Mouse (Mus musculus): ENCODE results near the gene Upk3a. TPM values are rescaled to one million over a fixed set of nuclear protein-coding genes. Genes with fewer than 3 reads are reported as not detected.
A peak's percentile ranks its signal among the peaks of the same experiment; 100 is the strongest.

The Upk3a gene
- 1.1 and 2.2 TPM in 2 replicates for total RNA-seq (2014; rRNA removed)
- polyA plus RNA-seq (2015; fragmentation: Nextera tagmentation; extraction: Ambion mirVana), result 1.3 and 1.4 TPM in 2 replicates

DNA sequence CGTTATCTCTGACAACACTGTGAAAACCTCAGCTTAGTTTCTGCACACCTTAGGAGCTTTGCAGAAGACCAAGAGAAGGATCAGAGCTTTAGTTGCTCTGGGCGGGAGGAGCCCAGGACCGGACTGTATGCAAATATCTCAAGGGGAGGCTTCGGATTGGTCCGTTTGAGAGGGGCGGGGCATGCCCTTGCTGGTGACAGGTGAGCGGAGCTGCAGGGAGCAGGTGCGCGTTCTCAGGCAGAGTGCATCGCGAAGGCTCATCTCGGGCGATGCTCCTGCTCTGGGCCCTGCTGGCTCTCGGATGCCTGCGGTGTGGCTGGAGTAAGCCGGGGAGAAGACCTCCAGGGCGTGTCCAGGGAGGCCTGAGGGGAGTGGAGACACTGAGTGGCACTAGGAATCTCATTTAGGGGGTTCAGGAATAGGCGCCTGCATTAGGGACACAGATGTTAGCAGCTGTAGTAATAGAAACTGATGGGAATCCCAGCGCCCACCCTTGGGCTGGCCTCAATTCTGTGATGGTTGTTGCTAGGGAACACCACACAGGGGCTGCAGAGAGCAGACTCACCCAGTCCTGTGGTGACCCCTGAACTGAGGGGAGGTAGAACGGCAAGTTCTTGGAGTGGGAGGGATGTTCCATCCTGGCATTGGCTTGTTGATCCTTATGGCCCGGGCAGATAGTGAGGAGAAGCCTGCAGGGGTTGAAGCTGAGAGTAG lies at the start of gene Upk3a:
Gene Upk3a (plus strand): TSS at position 191 of the 714 bp plus-strand sequence.
- no peak within 1 kb of the TSS for H3K9ac ChIP-seq
- WGBS, result 9% methylated on average over 21 of the region's 21 CpGs
- TF ChIP-seq CTCF (IDR thresholded peaks at IDR 0.05; ENCODE audit: low read depth), result no peak
- H3K27me3 ChIP-seq (ENCODE audit: insufficient read depth, low read length), result no peaks in the 10 kb centered on the region
- ATAC-seq (0 out of 2 replicates have a peak, but pooled peaks have one; percentile 25), DNase-seq (no peak)
- H3K4me1 ChIP-seq (ENCODE audit: insufficient read depth), result 0 out of 2 replicates have a peak, but pooled peaks cover 7% of the 10 kb centered on the region
- H3K9me3 ChIP-seq (ENCODE audit: low read length), result no peaks in the 10 kb centered on the region
- no peak within 1 kb of the TSS for H3K4me3 ChIP-seq (ENCODE audit: low read depth, low read length)
- peak within 1 kb of the TSS; percentile 27 for H3K4me2 ChIP-seq (ENCODE audit: low read depth)
- H3K36me3 ChIP-seq (ENCODE audit: insufficient read depth), result no peaks in the 10 kb centered on the region
- peak within 1 kb of the TSS; percentile 67 for H3K27ac ChIP-seq (ENCODE audit: low read depth, low read length)

DNA sequence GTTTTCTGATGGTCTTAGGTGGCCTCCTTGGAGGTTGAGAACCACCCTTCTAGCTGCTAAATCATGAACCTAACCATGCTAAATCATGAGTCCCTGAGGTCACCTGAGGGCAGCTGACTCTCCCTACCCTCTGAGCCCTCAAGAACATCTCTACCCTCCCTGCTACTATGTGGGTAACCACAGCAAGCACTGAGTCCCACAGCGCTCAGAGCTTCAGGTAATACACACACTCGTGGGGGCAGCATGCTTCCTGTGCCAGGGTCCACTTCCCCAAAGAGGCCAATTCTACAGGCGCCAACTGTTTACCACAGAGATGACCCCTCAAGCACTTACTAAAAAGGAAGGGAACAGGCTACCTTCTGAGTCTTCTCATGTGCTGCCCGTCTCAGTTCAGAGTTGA lies 48.4 kb upstream of the Upk3a start:
- H3K27ac ChIP-seq (ENCODE audit: low read depth, low read length), result no peak overlapping the region
- no peak for ATAC-seq
- H3K36me3 ChIP-seq (ENCODE audit: insufficient read depth), result 0 out of 2 replicates have a peak, but pooled peaks cover 12% of the 10 kb centered on the region
- H3K27me3 ChIP-seq (ENCODE audit: insufficient read depth, low read length), result no peaks in the 10 kb centered on the region
- no peak overlapping the region for H3K4me2 ChIP-seq (ENCODE audit: low read depth)
- no peak overlapping the region for H3K9ac ChIP-seq
- H3K9me3 ChIP-seq (ENCODE audit: low read length), result no peaks in the 10 kb centered on the region
- no peak overlapping the region for H3K4me3 ChIP-seq (ENCODE audit: low read depth, low read length)
- no peak for TF ChIP-seq CTCF (IDR thresholded peaks at IDR 0.05; ENCODE audit: low read depth)
- DNase-seq, result no peak
- 0 out of 2 replicates have a peak, but pooled peaks cover 3% of the 10 kb centered on the region for H3K4me1 ChIP-seq (ENCODE audit: insufficient read depth)
- WGBS, result 92% methylated on average over 4 of the region's 4 CpGs

- TF ChIP-seq CTCF (IDR thresholded peaks at IDR 0.05; ENCODE audit: low read depth), result no peak
- H3K4me2 ChIP-seq (ENCODE audit: low read depth), result no peak overlapping the region
- H3K4me1 ChIP-seq (ENCODE audit: insufficient read depth), result 0 out of 2 replicates have a peak, but pooled peaks cover 4% of the 10 kb centered on the region
- DNase-seq (no peak), ATAC-seq (peak; percentile 54)
- 0 out of 2 replicates have a peak, but pooled peaks cover 12% of the 10 kb centered on the region for H3K36me3 ChIP-seq (ENCODE audit: insufficient read depth)
- no peaks in the 10 kb centered on the region for H3K9me3 ChIP-seq (ENCODE audit: low read length)
- H3K27ac ChIP-seq (ENCODE audit: low read depth, low read length), result peak overlapping the region; percentile 40; the same call in 1 of the 2 replicates
- no peak overlapping the region for H3K9ac ChIP-seq
- no peak overlapping the region for H3K4me3 ChIP-seq (ENCODE audit: low read depth, low read length)
- WGBS, result 36% methylated on average over 8 of the region's 8 CpGs
- no peaks in the 10 kb centered on the region for H3K27me3 ChIP-seq (ENCODE audit: insufficient read depth, low read length)
These were observed 43.9 kb upstream of the Upk3a start for GRCm38 (mm10) chr15:84972860-84973543.

- Histone ChIP-seq H3K4me3 (ENCODE audit: low read depth, low read length) (no peak overlapping the region), H3K36me3 (ENCODE audit: insufficient read depth) (peaks cover 14% of the 10 kb centered on the region; the same call in 1 of the 2 replicates), H3K4me2 (ENCODE audit: low read depth) (no peak overlapping the region), H3K4me1 (ENCODE audit: insufficient read depth) (0 out of 2 replicates have a peak, but pooled peaks cover 4% of the 10 kb centered on the region), H3K9ac (no peak overlapping the region), H3K27ac (ENCODE audit: low read depth, low read length) (no peak overlapping the region), H3K9me3 (ENCODE audit: low read length) (no peaks in the 10 kb centered on the region), H3K27me3 (ENCODE audit: insufficient read depth, low read length) (no peaks in the 10 kb centered on the region)
- no peak for TF ChIP-seq CTCF (IDR thresholded peaks at IDR 0.05; ENCODE audit: low read depth)
- DNase-seq (no peak), ATAC-seq (peak; percentile 72)
- 17% methylated on average over 3 of the region's 3 CpGs for WGBS
These were observed 43.4 kb upstream of the Upk3a start for GRCm38 (mm10) chr15:84973544-84973871.

DNA sequence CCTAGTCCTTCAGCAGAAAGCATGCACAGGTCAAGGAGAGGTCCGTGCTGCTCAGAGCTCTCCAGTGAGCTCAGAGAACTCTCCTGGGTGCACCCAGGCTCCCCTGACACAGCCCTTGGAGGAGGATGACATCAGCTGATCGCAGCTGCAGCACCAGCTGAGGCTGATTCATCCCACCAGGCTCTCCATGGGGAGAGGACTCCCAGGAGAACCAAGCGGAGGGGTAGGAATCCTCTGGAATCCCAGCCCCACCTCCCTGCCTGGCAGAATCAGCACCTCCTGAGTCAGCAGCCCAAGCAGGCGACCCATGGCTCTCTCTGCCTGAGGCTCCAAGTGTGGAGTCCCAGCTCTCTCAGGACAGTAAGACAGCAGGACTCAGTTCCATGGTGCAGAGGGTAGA lies 41.2 kb upstream of the Upk3a start:
- 44% methylated on average over 4 of the region's 4 CpGs for WGBS
- Histone ChIP-seq H3K27me3 (ENCODE audit: insufficient read depth, low read length) (no peaks in the 10 kb centered on the region), H3K4me1 (ENCODE audit: insufficient read depth) (0 out of 2 replicates have a peak, but pooled peaks cover 4% of the 10 kb centered on the region), H3K36me3 (ENCODE audit: insufficient read depth) (peaks cover 3% of the 10 kb centered on the region; the same call in 1 of the 2 replicates), H3K4me3 (ENCODE audit: low read depth, low read length) (no peak overlapping the region), H3K4me2 (ENCODE audit: low read depth) (no peak overlapping the region), H3K9me3 (ENCODE audit: low read length) (no peaks in the 10 kb centered on the region), H3K27ac (ENCODE audit: low read depth, low read length) (no peak overlapping the region), H3K9ac (no peak overlapping the region)
- no peak for TF ChIP-seq CTCF (IDR thresholded peaks at IDR 0.05; ENCODE audit: low read depth)
- no peak for DNase-seq
- peak; percentile 56 for ATAC-seq

DNA sequence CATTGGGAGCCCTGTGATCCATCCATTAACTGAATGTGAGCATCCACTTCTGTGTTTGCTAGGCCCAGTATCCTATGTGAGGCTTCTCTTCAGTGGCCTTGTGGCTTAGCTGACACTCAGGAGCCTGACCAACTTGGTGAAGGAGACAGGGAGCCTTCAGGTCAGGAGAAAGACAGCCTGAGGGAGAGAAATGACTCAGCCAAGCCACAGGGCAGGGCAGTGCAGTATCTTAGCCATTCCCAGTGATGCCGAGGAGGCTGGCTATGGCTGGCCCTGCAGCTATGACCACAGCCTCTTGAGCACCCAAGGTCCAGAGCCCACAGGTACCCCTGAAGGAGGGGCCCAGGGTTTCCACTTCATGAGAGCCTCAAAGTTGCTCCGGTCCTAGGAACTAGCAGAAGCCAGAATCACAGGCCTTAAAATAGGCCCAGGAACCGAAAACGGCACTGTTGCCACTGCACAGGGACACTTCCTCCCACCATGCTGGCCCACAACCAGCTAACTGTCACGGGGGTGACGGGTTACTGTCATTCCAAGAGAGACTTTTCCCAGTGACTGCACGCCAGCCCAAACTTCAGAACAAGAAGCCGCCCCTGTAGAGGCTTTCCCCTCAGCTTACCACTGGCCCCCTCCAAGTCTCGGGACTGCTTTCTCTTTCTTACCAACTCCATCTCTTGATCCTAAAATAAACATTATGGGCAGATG lies 35.2 kb upstream of the Upk3a start:
- Histone ChIP-seq H3K9ac (no peak overlapping the region), H3K4me3 (ENCODE audit: low read depth, low read length) (no peak overlapping the region), H3K4me1 (ENCODE audit: insufficient read depth) (peaks cover 18% of the 10 kb centered on the region), H3K9me3 (ENCODE audit: low read length) (no peaks in the 10 kb centered on the region), H3K36me3 (ENCODE audit: insufficient read depth) (peaks cover 3% of the 10 kb centered on the region; the same call in 1 of the 2 replicates), H3K27me3 (ENCODE audit: insufficient read depth, low read length) (no peaks in the 10 kb centered on the region), H3K27ac (ENCODE audit: low read depth, low read length) (no peak overlapping the region), H3K4me2 (ENCODE audit: low read depth) (no peak overlapping the region)
- no peak for DNase-seq
- no peak for TF ChIP-seq CTCF (IDR thresholded peaks at IDR 0.05; ENCODE audit: low read depth)
- ATAC-seq, result no peak
- 83% methylated on average over 9 of the region's 9 CpGs for WGBS
